Mouse (Mus musculus) CH12.LX (cell line): ENCODE results near the gene Acadl.

ENCODE experiments used
- MYC ChIP-seq: IDR thresholded peaks from 2 replicates; pipeline ENCODE4 v1.6.1; 2011; ENCODE audit warnings: low read depth, mild to moderate bottlenecking, improper control_type of control experiment, low read length
- NELFE ChIP-seq: IDR thresholded peaks from 2 replicates; pipeline ENCODE4 v1.6.1; 2011; ENCODE audit warnings: low read depth, low read length, improper control_type of control experiment
- POLR2A ChIP-seq: IDR thresholded peaks from 2 replicates; pipeline ENCODE4 v1.6.1; 2011; ENCODE audit warnings: low read depth, mild to moderate bottlenecking, improper control_type of control experiment, low read length
- TCF12 ChIP-seq: IDR thresholded peaks from 2 replicates; pipeline ENCODE4 v1.6.1; 2014; ENCODE audit warnings: low read depth, mild to moderate bottlenecking, inconsistent platforms, low read length, improper control_type of control experiment

DNA sequence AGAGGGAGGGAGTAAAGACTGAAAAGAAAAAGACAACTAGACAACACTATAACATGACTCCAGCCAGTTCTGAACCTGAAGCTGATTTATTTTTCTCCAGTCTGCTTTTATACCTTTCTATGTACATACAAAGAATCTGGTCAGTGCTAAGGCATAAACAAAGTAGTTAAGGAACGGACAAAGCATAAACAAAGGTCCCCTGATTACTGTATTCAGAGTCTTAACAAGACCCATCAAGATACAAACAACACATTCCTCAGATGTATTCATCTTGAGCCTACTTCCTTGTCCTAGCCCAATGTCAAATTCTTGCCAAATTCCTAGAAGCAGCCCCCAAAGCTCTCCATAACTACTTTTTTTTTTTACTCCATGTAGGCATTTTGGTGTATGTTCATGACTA is 49.2 kb upstream of the Acadl start:
- TF ChIP-seq MYC (no peak), POLR2A (no peak), TCF12 (no peak), NELFE (no peak)
